In genomic region chr16:9074295-9074694, GRCm38 (mm10) we compare ENCODE assay signal across 15 mouse cellular contexts.
"Had no signal": no experiment of that assay in that cellular context is flagged by ENCODE, and none has a peak within 500 bp of the region (broad histone marks: within the 10 kb centered on the region; RNA-seq: fewer than 3 reads in every experiment).

No protein-coding gene starts in this region.

- H3K36me3 ChIP-seq: neural tube, embryonic 12.5 days; neural tube, embryonic 13.5 days; neural tube, embryonic 15.5 days; stomach, embryonic 15.5 days had no signal

- H3K4me3 ChIP-seq: neural tube, embryonic 12.5 days; neural tube, embryonic 13.5 days; neural tube, embryonic 15.5 days; stomach, embryonic 15.5 days had no signal

- H3K27me3 ChIP-seq: neural tube, embryonic 12.5 days; neural tube, embryonic 13.5 days; neural tube, embryonic 15.5 days; stomach, embryonic 15.5 days had no signal

- DNase-seq: retina, postnatal 1 day; right cerebral cortex, postnatal 14 days; right cerebral cortex, postnatal 4 days; spleen, adult 18-20 months; thymus, adult 18-20 months; thymus, adult 2 months; thymus, postnatal 14 days; thymus, postnatal 25 days; thymus, postnatal 36 days; thymus, postnatal 4 days had no signal

- H3K27ac ChIP-seq: neural tube, embryonic 12.5 days; neural tube, embryonic 13.5 days; neural tube, embryonic 15.5 days; stomach, embryonic 15.5 days; stomach, postnatal 0 days had no signal

- H3K9ac ChIP-seq: neural tube, embryonic 12.5 days; neural tube, embryonic 13.5 days; neural tube, embryonic 15.5 days; stomach, embryonic 15.5 days had no signal

- H3K4me2 ChIP-seq: neural tube, embryonic 12.5 days; neural tube, embryonic 13.5 days; neural tube, embryonic 15.5 days; stomach, embryonic 15.5 days had no signal

- H3K4me1 ChIP-seq: neural tube, embryonic 12.5 days; neural tube, embryonic 13.5 days; neural tube, embryonic 15.5 days; stomach, embryonic 15.5 days had no signal

- H3K9me3 ChIP-seq: neural tube, embryonic 12.5 days; neural tube, embryonic 13.5 days; neural tube, embryonic 15.5 days; stomach, embryonic 15.5 days had no signal
